Mouse (Mus musculus) kidney, embryonic 14.5 days (tissue): ENCODE results near the gene Eno3. TPM values are rescaled to one million over a fixed set of nuclear protein-coding genes. Genes with fewer than 3 reads are reported as not detected.

Experiments used
- ATAC-seq: fragments of 200-750 bp; cut with Nextera tagmentation; 2 replicates; pipeline ENCODE4 v1.8.0; 2017; ENCODE audit warnings: moderate number of reproducible peaks, mild to moderate bottlenecking, moderate TSS enrichment, moderate library complexity; ENCODE audit not compliant: low FRiP score, low TSS enrichment
- H3K27ac ChIP-seq: fragments of 300-500 bp; sonication (generic); 2 replicates; pipeline ENCODE4 v1.5.1; 2014; ENCODE audit warnings: low read depth, mild to moderate bottlenecking, low read length, moderate library complexity, mixed read lengths
- H3K27me3 ChIP-seq: fragments of 300-500 bp; sonication (generic); 2 replicates; pipeline ENCODE4 v1.6.1; 2014; ENCODE audit warnings: mild to moderate bottlenecking, low read length; ENCODE audit not compliant: control insufficient read depth, insufficient read depth
- H3K36me3 ChIP-seq: fragments of 300-500 bp; sonication (generic); 2 replicates; pipeline ENCODE4 v1.6.1; 2014; ENCODE audit warnings: low read length, mixed read lengths; ENCODE audit not compliant: control insufficient read depth, insufficient read depth
- H3K4me1 ChIP-seq: fragments of 300-500 bp; sonication (generic); 2 replicates; pipeline ENCODE4 v1.6.1; 2014; ENCODE audit warnings: low read length, mixed read lengths; ENCODE audit not compliant: control insufficient read depth, insufficient read depth
- H3K4me2 ChIP-seq: fragments of 300-500 bp; sonication (generic); replicated peaks from 2 replicates; pipeline ENCODE4 v1.6.1; 2014; ENCODE audit warnings: low read depth, mild to moderate bottlenecking, low read length
- H3K4me3 ChIP-seq: fragments of 300-500 bp; sonication (generic); 2 replicates; pipeline ENCODE4 v1.5.1; 2014; ENCODE audit warnings: mild to moderate bottlenecking, low read length
- H3K9ac ChIP-seq: fragments of 300-500 bp; sonication (generic); 2 replicates; pipeline ENCODE4 v1.6.1; 2014; ENCODE audit warnings: low read depth, mild to moderate bottlenecking, low read length, moderate library complexity
- H3K9me3 ChIP-seq: fragments of 300-500 bp; sonication (generic); 2 replicates; pipeline ENCODE4 v1.6.1; 2016; ENCODE audit warnings: low read length; ENCODE audit not compliant: control insufficient read depth
- WGBS: fragments of 180-500 bp; shearing (Covaris S2); extraction: QIAGEN DNeasy Blood & Tissue Kit; methylation state at CpG from one replicate; pipeline ENCODE4 v1.1.7; 2014; 5-methylcytosine and 5-hydroxymethylcytosine counted together
- polyA plus RNA-seq: library from polyadenylated mRNA; unstranded; fragments of >200 nt; fragmentation: Nextera tagmentation; extraction: Ambion mirVana; gene quantifications from 2 replicates; pipeline ENCODE4 v1.2.1, GENCODE M21; 2014

The Eno3 gene
- polyA plus RNA-seq, 1 experiment from 2014 or later, result 22.4 TPM

GRCm38 (mm10) chr11:70678576-70678975 is 21.6 kb downstream of the Eno3 start:
- no peaks in the 10 kb centered on the region for H3K9me3 ChIP-seq
- H3K4me2 ChIP-seq, result no peak overlapping the region
- H3K36me3 ChIP-seq, result peaks cover 45% of the 10 kb centered on the region
- no peaks in the 10 kb centered on the region for H3K27me3 ChIP-seq
- peaks cover 5% of the 10 kb centered on the region for H3K4me1 ChIP-seq
- WGBS, result 69% methylated on average over 2 of the region's 2 CpGs
- ATAC-seq, result no peak
- H3K27ac ChIP-seq, result no peak overlapping the region
- no peak overlapping the region for H3K4me3 ChIP-seq
- H3K9ac ChIP-seq, result no peak overlapping the region

GRCm38 (mm10) chr11:70679361-70679760 is 22.4 kb downstream of the Eno3 start:
- WGBS, result 95% methylated on average over 8 of the region's 8 CpGs
- H3K9ac ChIP-seq, result no peak overlapping the region
- H3K4me2 ChIP-seq, result no peak overlapping the region
- H3K27ac ChIP-seq, result no peak overlapping the region
- H3K4me1 ChIP-seq, result peaks cover 5% of the 10 kb centered on the region
- no peak for ATAC-seq
- H3K9me3 ChIP-seq, result no peaks in the 10 kb centered on the region
- peaks cover 47% of the 10 kb centered on the region for H3K36me3 ChIP-seq
- no peak overlapping the region for H3K4me3 ChIP-seq
- no peaks in the 10 kb centered on the region for H3K27me3 ChIP-seq

GRCm38 (mm10) chr11:70679894-70680293 is 22.9 kb downstream of the Eno3 start:
- H3K4me2 ChIP-seq, result no peak overlapping the region
- H3K27ac ChIP-seq, result no peak overlapping the region
- H3K27me3 ChIP-seq, result no peaks in the 10 kb centered on the region
- H3K4me3 ChIP-seq, result no peak overlapping the region
- no peak for ATAC-seq
- H3K4me1 ChIP-seq, result peaks cover 5% of the 10 kb centered on the region
- H3K9me3 ChIP-seq, result no peaks in the 10 kb centered on the region
- no peak overlapping the region for H3K9ac ChIP-seq
- H3K36me3 ChIP-seq, result peaks cover 52% of the 10 kb centered on the region
- 96% methylated on average over 8 of the region's 8 CpGs for WGBS

GRCm38 (mm10) chr11:70681170-70681569 is 24.2 kb downstream of the Eno3 start:
- Histone ChIP-seq H3K9ac (no peak overlapping the region; the same call in 1 of the 2 replicates), H3K4me2 (no peak overlapping the region), H3K4me3 (no peak overlapping the region), H3K36me3 (peaks cover 56% of the 10 kb centered on the region), H3K9me3 (no peaks in the 10 kb centered on the region), H3K4me1 (peaks cover 5% of the 10 kb centered on the region), H3K27me3 (no peaks in the 10 kb centered on the region), H3K27ac (no peak overlapping the region)
- 58% methylated on average over 12 of the region's 12 CpGs for WGBS
- ATAC-seq, result no peak

DNA sequence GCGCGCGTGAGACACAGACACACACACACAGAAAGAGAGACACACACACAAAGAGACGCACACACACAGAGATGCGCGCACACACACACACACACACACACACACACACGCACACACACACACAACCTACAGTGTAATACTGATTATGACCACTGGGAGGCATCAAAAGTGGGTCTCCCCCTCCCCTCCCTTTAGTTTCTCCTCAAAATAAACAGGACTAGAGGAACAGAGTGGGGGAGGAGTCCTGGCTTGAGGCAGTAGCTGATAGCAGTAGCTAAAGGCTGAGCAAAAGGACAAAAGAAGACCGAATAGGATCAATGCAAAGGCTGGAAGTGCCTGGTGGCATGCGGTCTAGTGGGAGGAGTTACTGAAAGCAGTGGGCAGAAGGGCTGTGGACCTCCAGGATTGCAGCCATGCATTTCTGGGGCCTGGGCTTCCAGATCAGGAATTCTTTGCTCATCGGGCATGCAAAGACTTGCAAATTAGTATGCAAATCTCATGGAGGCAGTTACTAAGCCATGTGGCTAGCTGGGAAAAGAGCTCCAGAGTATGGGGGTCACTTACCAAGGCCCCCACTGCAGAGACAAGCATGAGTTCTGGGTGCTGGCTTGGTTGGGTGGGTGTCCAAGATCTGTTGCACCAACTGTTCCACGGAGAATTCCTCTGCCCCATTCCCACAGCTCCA is 25.0 kb downstream of the Eno3 start:
- no peak overlapping the region for H3K9ac ChIP-seq

GRCm38 (mm10) chr11:70683640-70684039 is 26.6 kb downstream of the Eno3 start:
- H3K36me3 ChIP-seq, result peaks cover 52% of the 10 kb centered on the region
- H3K27me3 ChIP-seq, result no peaks in the 10 kb centered on the region
- no peak overlapping the region for H3K27ac ChIP-seq
- no peak for ATAC-seq
- 89% methylated on average over 5 of the region's 5 CpGs for WGBS
- H3K4me3 ChIP-seq, result no peak overlapping the region
- no peaks in the 10 kb centered on the region for H3K9me3 ChIP-seq
- H3K4me1 ChIP-seq, result peaks cover 9% of the 10 kb centered on the region
- H3K4me2 ChIP-seq, result no peak overlapping the region
- no peak overlapping the region for H3K9ac ChIP-seq

More for the DNA sequence above, 25.0 kb downstream of the Eno3 start:
- no peak overlapping the region for H3K27ac ChIP-seq
- H3K9me3 ChIP-seq, result no peaks in the 10 kb centered on the region
- peak; percentile 71; the same call in 1 of the 2 replicates for ATAC-seq
- H3K4me2 ChIP-seq, result no peak overlapping the region
- WGBS, result 22% methylated on average over 11 of the region's 11 CpGs
- H3K4me1 ChIP-seq, result peaks cover 5% of the 10 kb centered on the region
- H3K36me3 ChIP-seq, result peaks cover 53% of the 10 kb centered on the region
- no peak overlapping the region; the same call in 1 of the 2 replicates for H3K4me3 ChIP-seq
- H3K27me3 ChIP-seq, result no peaks in the 10 kb centered on the region

- WGBS, result 2% methylated on average over 16 of the region's 16 CpGs
- peak; percentile 79 for ATAC-seq
These were observed 30.0 kb downstream of the Eno3 start for GRCm38 (mm10) chr11:70686901-70687566.

GRCm38 (mm10) chr11:70687601-70688199 is 30.7 kb downstream of the Eno3 start, which contains the start of gene Camta2:
Gene Camta2, minus strand, starts transcription at chr11:70688105.
- Histone ChIP-seq H3K4me3 (peak within 1 kb of the TSS; percentile 83), H3K4me1 (peaks cover 7% of the 10 kb centered on the region; the same call in 1 of the 2 replicates), H3K27me3 (no peaks in the 10 kb centered on the region), H3K9ac (peak within 1 kb of the TSS; percentile 82), H3K27ac (peak within 1 kb of the TSS; percentile 81), H3K9me3 (no peaks in the 10 kb centered on the region), H3K4me2 (peak within 1 kb of the TSS; percentile 74), H3K36me3 (peaks cover 26% of the 10 kb centered on the region)
- under 1% methylated on average over 51 of the region's 55 CpGs for WGBS
- ATAC-seq, result peak; percentile 91

More at GRCm38 (mm10) chr11:70686901-70687566, 30.0 kb downstream of the Eno3 start:
- H3K4me3 ChIP-seq, result peak overlapping the region; percentile 83
- H3K4me2 ChIP-seq, result peak overlapping the region; percentile 74
- peak overlapping the region; percentile 81 for H3K27ac ChIP-seq
- H3K36me3 ChIP-seq, result peaks cover 31% of the 10 kb centered on the region
- H3K27me3 ChIP-seq, result no peaks in the 10 kb centered on the region
- H3K9ac ChIP-seq, result peak overlapping the region; percentile 82
- H3K4me1 ChIP-seq, result peaks cover 10% of the 10 kb centered on the region
- H3K9me3 ChIP-seq, result no peaks in the 10 kb centered on the region
